Mouse (Mus musculus) cortical plate, adult 2 months (tissue): ENCODE measurements around the gene Mospd2.

Experiments used
- CTCF ChIP-seq: fragments of 200-500 bp; IDR thresholded peaks from 2 replicates; pipeline ENCODE4 v1.5.1; 2011; ENCODE audit warnings: mild to moderate bottlenecking, control low read depth, low read length; ENCODE audit not compliant: insufficient read depth; ENCODE audit errors: extremely low read depth
- POLR2A ChIP-seq: fragments of 200-500 bp; IDR thresholded peaks from 2 replicates; pipeline ENCODE4 v1.6.1; 2011; ENCODE audit warnings: mild to moderate bottlenecking, low read length, control low read depth; ENCODE audit not compliant: insufficient read depth; ENCODE audit errors: extremely low read depth

DNA sequence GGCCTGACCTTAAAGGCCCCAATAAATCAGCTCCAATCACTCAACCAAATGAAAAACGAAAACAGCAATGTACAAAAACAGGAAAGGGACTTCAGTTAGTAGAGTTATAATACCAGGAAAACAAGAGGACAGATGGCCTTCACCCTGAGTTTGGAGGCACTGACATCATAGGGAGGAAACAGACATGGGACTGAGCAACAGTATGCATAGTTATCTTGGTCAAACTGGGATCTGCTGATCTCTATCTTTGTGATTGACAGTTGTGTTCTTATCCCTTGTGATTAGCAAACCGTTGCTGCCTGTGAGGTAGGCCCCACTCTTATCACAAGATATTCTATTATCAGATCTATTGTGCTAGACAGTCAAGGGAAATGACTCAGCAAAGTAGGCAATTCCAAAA is 80.4 kb downstream of the Mospd2 start:
- no peak for TF ChIP-seq CTCF
- no peak for TF ChIP-seq POLR2A
